Mouse (Mus musculus) embryonic facial prominence, embryonic 13.5 days (tissue): ENCODE measurements around the gene Adamts15. TPM values are rescaled to one million over a fixed set of nuclear protein-coding genes. Genes with fewer than 3 reads are reported as not detected.
A peak's percentile ranks its signal among the peaks of the same experiment; 100 is the strongest.

Experiments used
- ATAC-seq: fragments of 200-750 bp; cut with Nextera tagmentation; 2 replicates; pipeline ENCODE4 v1.8.0; 2017; ENCODE audit warnings: low read depth; ENCODE audit not compliant: insufficient number of reproducible peaks, insufficient read depth, low FRiP score, low TSS enrichment
- H3K27ac ChIP-seq: fragments of 300-500 bp; sonication (generic); 2 replicates; pipeline ENCODE4 v1.5.1; 2015; ENCODE audit warnings: moderate library complexity, mild to moderate bottlenecking, inconsistent platforms
- H3K27me3 ChIP-seq: fragments of 300-500 bp; sonication (generic); 2 replicates; pipeline ENCODE4 v1.6.1; 2015; ENCODE audit warnings: mild to moderate bottlenecking, inconsistent platforms
- H3K36me3 ChIP-seq: fragments of 300-500 bp; sonication (generic); 2 replicates; pipeline ENCODE4 v1.6.1; 2015; ENCODE audit warnings: mild to moderate bottlenecking, inconsistent platforms
- H3K4me1 ChIP-seq: fragments of 300-500 bp; sonication (generic); 2 replicates; pipeline ENCODE4 v1.6.1; 2015; ENCODE audit warnings: inconsistent platforms
- H3K4me2 ChIP-seq: fragments of 300-500 bp; sonication (generic); 2 replicates; pipeline ENCODE4 v1.6.1; 2015; ENCODE audit warnings: moderate library complexity, mild to moderate bottlenecking, inconsistent platforms
- H3K4me3 ChIP-seq: fragments of 300-500 bp; sonication (generic); 2 replicates; pipeline ENCODE4 v1.5.1; 2015; ENCODE audit warnings: mild to moderate bottlenecking, inconsistent platforms
- H3K9ac ChIP-seq: fragments of 300-500 bp; sonication (generic); 2 replicates; pipeline ENCODE4 v1.6.1; 2015; ENCODE audit warnings: mild to moderate bottlenecking, inconsistent platforms
- H3K9me3 ChIP-seq: fragments of 300-500 bp; sonication (generic); 2 replicates; pipeline ENCODE4 v1.6.1; 2016; ENCODE audit warnings: inconsistent platforms
- WGBS: fragments of 180-500 bp; shearing (Covaris S2); methylation state at CpG from one replicate; pipeline ENCODE4 v1.1.7; 2015; ENCODE audit warnings: mixed read lengths; 5-methylcytosine and 5-hydroxymethylcytosine counted together
- polyA plus RNA-seq: library from polyadenylated mRNA; unstranded; fragments of >200 nt; fragmentation: Nextera tagmentation; extraction: Ambion mirVana; gene quantifications from 2 replicates; pipeline ENCODE4 v1.2.1, GENCODE M21; 2015

The Adamts15 gene
- polyA plus RNA-seq, 1 experiment from 2014 or later, result 12.1 TPM

- Histone ChIP-seq H3K9ac (no peak overlapping the region), H3K36me3 (peaks cover 44% of the 10 kb centered on the region), H3K4me1 (0 out of 2 replicates have a peak, but pooled peaks cover 4% of the 10 kb centered on the region), H3K27ac (no peak overlapping the region), H3K4me2 (no peak overlapping the region), H3K27me3 (no peaks in the 10 kb centered on the region), H3K9me3 (no peaks in the 10 kb centered on the region), H3K4me3 (no peak overlapping the region)
- no peak for ATAC-seq
- 83% methylated on average over 4 of the region's 4 CpGs for whole genome bisulfite sequencing
Measured at GRCm38 (mm10) chr9:30906426-30906825, 15.8 kb downstream of the Adamts15 start.

- Histone ChIP-seq H3K36me3 (peaks cover 44% of the 10 kb centered on the region), H3K4me2 (no peak overlapping the region), H3K4me1 (0 out of 2 replicates have a peak, but pooled peaks cover 4% of the 10 kb centered on the region), H3K27ac (no peak overlapping the region), H3K27me3 (no peaks in the 10 kb centered on the region), H3K9ac (no peak overlapping the region), H3K9me3 (no peaks in the 10 kb centered on the region), H3K4me3 (no peak overlapping the region)
- 79% methylated on average over 10 of the region's 10 CpGs for WGBS
- no peak for ATAC-seq
Measured at GRCm38 (mm10) chr9:30905861-30906260, 16.4 kb downstream of the Adamts15 start.

- Histone ChIP-seq H3K36me3 (peaks cover 45% of the 10 kb centered on the region), H3K9ac (no peak overlapping the region), H3K27ac (no peak overlapping the region), H3K27me3 (no peaks in the 10 kb centered on the region), H3K4me1 (0 out of 2 replicates have a peak, but pooled peaks cover 4% of the 10 kb centered on the region), H3K4me2 (no peak overlapping the region), H3K9me3 (no peaks in the 10 kb centered on the region), H3K4me3 (no peak overlapping the region)
- WGBS, result 95% methylated on average over 5 of the region's 5 CpGs
- no peak for ATAC-seq
Measured at GRCm38 (mm10) chr9:30903266-30903665, 19.0 kb downstream of the Adamts15 start.

GRCm38 (mm10) chr9:30902641-30903040 is 19.6 kb downstream of the Adamts15 start:
- Histone ChIP-seq H3K9ac (no peak overlapping the region), H3K4me2 (no peak overlapping the region), H3K4me3 (no peak overlapping the region), H3K4me1 (0 out of 2 replicates have a peak, but pooled peaks cover under 1% of the 10 kb centered on the region), H3K36me3 (peaks cover 45% of the 10 kb centered on the region), H3K27me3 (no peaks in the 10 kb centered on the region), H3K27ac (no peak overlapping the region), H3K9me3 (no peaks in the 10 kb centered on the region)
- WGBS, result 92% methylated on average over 7 of the region's 7 CpGs
- no peak for ATAC-seq

GRCm38 (mm10) chr9:30902152-30902551 is 20.1 kb downstream of the Adamts15 start:
- Histone ChIP-seq H3K4me2 (no peak overlapping the region), H3K9me3 (no peaks in the 10 kb centered on the region), H3K36me3 (peaks cover 40% of the 10 kb centered on the region), H3K4me1 (peaks cover 1% of the 10 kb centered on the region; the same call in 1 of the 2 replicates), H3K27me3 (no peaks in the 10 kb centered on the region), H3K4me3 (no peak overlapping the region), H3K27ac (no peak overlapping the region), H3K9ac (no peak overlapping the region)
- 93% methylated on average over 19 of the region's 19 CpGs for WGBS
- ATAC-seq, result no peak

GRCm38 (mm10) chr9:30897169-30897568 is 25.1 kb downstream of the Adamts15 start:
- Histone ChIP-seq H3K36me3 (peaks cover 19% of the 10 kb centered on the region), H3K27me3 (no peaks in the 10 kb centered on the region), H3K27ac (0 out of 2 replicates have a peak overlapping the region, but pooled peaks have one; percentile 22), H3K9ac (no peak overlapping the region), H3K4me3 (no peak overlapping the region), H3K4me1 (peaks cover 15% of the 10 kb centered on the region), H3K9me3 (no peaks in the 10 kb centered on the region), H3K4me2 (no peak overlapping the region)
- WGBS, result 91% methylated on average over 2 of the region's 2 CpGs
- ATAC-seq, result no peak

- no peak overlapping the region for H3K4me3 ChIP-seq
- H3K27ac ChIP-seq, result 0 out of 2 replicates have a peak overlapping the region, but pooled peaks have one; percentile 22
- no peaks in the 10 kb centered on the region for H3K9me3 ChIP-seq
- H3K9ac ChIP-seq, result no peak overlapping the region
- no peak for ATAC-seq
- 67% methylated on average over 5 of the region's 5 CpGs for WGBS
- H3K4me1 ChIP-seq, result peaks cover 15% of the 10 kb centered on the region
- H3K4me2 ChIP-seq, result no peak overlapping the region
- H3K27me3 ChIP-seq, result no peaks in the 10 kb centered on the region
- H3K36me3 ChIP-seq, result peaks cover 15% of the 10 kb centered on the region
Measured at GRCm38 (mm10) chr9:30896752-30897151, 25.5 kb downstream of the Adamts15 start.

- ATAC-seq, result no peak
- H3K4me1 ChIP-seq, result peaks cover 15% of the 10 kb centered on the region
- WGBS, result 81% methylated on average over 3 of the region's 3 CpGs
Measured at GRCm38 (mm10) chr9:30895618-30896017, 26.6 kb downstream of the Adamts15 start.

GRCm38 (mm10) chr9:30886276-30886675 is 36.0 kb downstream of the Adamts15 start:
- 84% methylated on average over 3 of the region's 3 CpGs for WGBS
- no peak overlapping the region for H3K9ac ChIP-seq
- no peaks in the 10 kb centered on the region for H3K36me3 ChIP-seq
- H3K27me3 ChIP-seq, result no peaks in the 10 kb centered on the region
- H3K27ac ChIP-seq, result no peak overlapping the region
- H3K4me2 ChIP-seq, result no peak overlapping the region
- ATAC-seq, result no peak
- H3K9me3 ChIP-seq, result no peaks in the 10 kb centered on the region
- peaks cover 6% of the 10 kb centered on the region; the same call in 1 of the 2 replicates for H3K4me1 ChIP-seq
- H3K4me3 ChIP-seq, result no peak overlapping the region

More at GRCm38 (mm10) chr9:30895618-30896017, 26.6 kb downstream of the Adamts15 start:
- Histone ChIP-seq H3K9me3 (no peaks in the 10 kb centered on the region), H3K9ac (no peak overlapping the region), H3K4me2 (no peak overlapping the region), H3K27ac (no peak overlapping the region), H3K36me3 (peaks cover 3% of the 10 kb centered on the region; the same call in 1 of the 2 replicates), H3K27me3 (no peaks in the 10 kb centered on the region), H3K4me3 (no peak overlapping the region)

GRCm38 (mm10) chr9:30880553-30880952 is 41.7 kb downstream of the Adamts15 start:
- Histone ChIP-seq H3K36me3 (no peaks in the 10 kb centered on the region), H3K9me3 (no peaks in the 10 kb centered on the region), H3K4me2 (no peak overlapping the region), H3K4me1 (no peaks in the 10 kb centered on the region), H3K4me3 (no peak overlapping the region), H3K9ac (no peak overlapping the region), H3K27ac (no peak overlapping the region), H3K27me3 (no peaks in the 10 kb centered on the region)
- WGBS, result 85% methylated on average over 9 of the region's 9 CpGs
- no peak for ATAC-seq

GRCm38 (mm10) chr9:30879947-30880273 is 42.3 kb downstream of the Adamts15 start:
- 81% methylated on average over 2 of the region's 2 CpGs for WGBS
- Histone ChIP-seq H3K4me1 (no peaks in the 10 kb centered on the region), H3K36me3 (no peaks in the 10 kb centered on the region), H3K9ac (no peak overlapping the region), H3K27me3 (no peaks in the 10 kb centered on the region), H3K9me3 (no peaks in the 10 kb centered on the region), H3K4me3 (no peak overlapping the region), H3K27ac (no peak overlapping the region), H3K4me2 (no peak overlapping the region)
- no peak for ATAC-seq

GRCm38 (mm10) chr9:30879248-30879946 is 42.9 kb downstream of the Adamts15 start:
- no peaks in the 10 kb centered on the region for H3K36me3 ChIP-seq
- no peaks in the 10 kb centered on the region for H3K9me3 ChIP-seq
- 81% methylated on average over 7 of the region's 7 CpGs for WGBS
- ATAC-seq, result no peak
- no peaks in the 10 kb centered on the region for H3K4me1 ChIP-seq
- no peak overlapping the region for H3K4me3 ChIP-seq
- H3K27me3 ChIP-seq, result no peaks in the 10 kb centered on the region
- H3K27ac ChIP-seq, result no peak overlapping the region
- H3K9ac ChIP-seq, result no peak overlapping the region
- H3K4me2 ChIP-seq, result no peak overlapping the region
